Mouse (Mus musculus): Measurements from ENCODE around the gene Gm39566. TPM values are rescaled to one million over a fixed set of nuclear protein-coding genes. Genes with fewer than 3 reads are reported as not detected.

Gene Gm39566
- polyA plus RNA-seq, 1 experiment from 2014 or later, result not detected

DNA sequence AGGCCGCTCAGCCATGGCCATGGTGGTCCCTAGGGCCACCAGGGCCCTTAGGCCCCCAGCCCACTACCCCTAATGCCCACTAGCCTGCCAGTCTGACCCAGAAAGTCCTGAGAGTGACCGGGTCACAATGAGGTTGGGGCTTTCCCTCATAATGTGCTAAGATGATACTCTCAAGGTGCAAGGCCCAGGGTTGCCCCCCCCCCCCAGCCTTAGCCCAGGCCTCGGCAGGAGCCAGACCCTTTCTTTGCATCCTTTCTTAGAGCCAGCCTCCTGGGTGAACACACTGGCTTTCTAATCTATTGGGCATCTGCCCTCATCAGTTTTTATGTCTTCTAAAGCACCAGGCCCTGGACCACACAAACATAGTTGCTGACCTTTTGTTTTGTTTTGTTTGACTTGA, 7.0 kb upstream of the Gm39566 start, which contains the start of gene Spem1:
TSS of gene Spem1 (minus strand) at position 101 of the 400 bp plus-strand sequence.
- Histone ChIP-seq H3K9me3 (ENCODE audit: control insufficient read depth) (no peaks in the 10 kb centered on the region), H3K4me3 (ENCODE audit: low read depth, low read length) (no peak within 1 kb of the TSS), H3K4me1 (replicated peaks; ENCODE audit: control insufficient read depth, insufficient read depth, low read length) (no peaks in the 10 kb centered on the region), H3K27ac (ENCODE audit: low read depth, low read length) (no peak within 1 kb of the TSS), H3K27me3 (replicated peaks; ENCODE audit: control insufficient read depth, insufficient read depth, low read length) (no peaks in the 10 kb centered on the region), H3K4me2 (replicated peaks; ENCODE audit: low read depth) (no peak within 1 kb of the TSS), H3K9ac (ENCODE audit: low read depth, low read length) (no peak within 1 kb of the TSS), H3K36me3 (ENCODE audit: control insufficient read depth, insufficient read depth) (peaks cover 15% of the 10 kb centered on the region; the same call in 1 of the 2 replicates)
- no peak for ATAC-seq
- TF ChIP-seq CTCF (IDR thresholded peaks at IDR 0.05; ENCODE audit: low read depth), result no peak
- 81% methylated on average over 3 of the region's 3 CpGs for WGBS

DNA sequence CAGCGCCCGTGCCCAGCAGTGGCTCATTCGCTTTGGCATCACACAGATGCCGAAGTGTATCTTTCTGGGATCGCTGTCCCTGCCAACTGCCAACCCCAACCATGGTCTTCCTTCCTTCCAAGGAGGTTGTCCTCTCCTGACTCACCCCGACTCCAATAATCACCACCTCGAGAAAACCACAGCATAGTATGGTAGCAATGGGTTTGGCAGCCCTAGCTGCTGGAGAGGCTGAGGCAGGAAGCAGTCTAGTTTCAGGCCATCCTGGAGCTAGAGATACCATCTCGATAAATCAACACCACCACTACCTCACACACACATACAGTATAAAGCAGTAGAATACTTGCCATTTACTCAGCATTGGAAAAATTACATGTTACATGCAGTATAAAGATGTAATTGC, 3.8 kb upstream of the Gm39566 start:
- Histone ChIP-seq H3K4me2 (replicated peaks; ENCODE audit: low read depth) (no peak overlapping the region), H3K9ac (ENCODE audit: low read depth, low read length) (no peak overlapping the region), H3K36me3 (ENCODE audit: control insufficient read depth, insufficient read depth) (no peaks in the 10 kb centered on the region), H3K9me3 (ENCODE audit: control insufficient read depth) (no peaks in the 10 kb centered on the region), H3K4me3 (ENCODE audit: low read depth, low read length) (no peak overlapping the region), H3K27me3 (replicated peaks; ENCODE audit: control insufficient read depth, insufficient read depth, low read length) (no peaks in the 10 kb centered on the region), H3K27ac (ENCODE audit: low read depth, low read length) (no peak overlapping the region), H3K4me1 (replicated peaks; ENCODE audit: control insufficient read depth, insufficient read depth, low read length) (no peaks in the 10 kb centered on the region)
- TF ChIP-seq CTCF (IDR thresholded peaks at IDR 0.05; ENCODE audit: low read depth), result no peak
- no peak for ATAC-seq
- WGBS, result 91% methylated on average over 8 of the region's 8 CpGs

- Histone ChIP-seq H3K36me3 (ENCODE audit: control insufficient read depth, insufficient read depth) (no peaks in the 10 kb centered on the region), H3K9ac (ENCODE audit: low read depth, low read length) (no peak within 1 kb of the TSS), H3K4me1 (replicated peaks; ENCODE audit: control insufficient read depth, insufficient read depth, low read length) (no peaks in the 10 kb centered on the region), H3K4me2 (replicated peaks; ENCODE audit: low read depth) (no peak within 1 kb of the TSS), H3K27ac (ENCODE audit: low read depth, low read length) (no peak within 1 kb of the TSS), H3K9me3 (ENCODE audit: control insufficient read depth) (no peaks in the 10 kb centered on the region), H3K27me3 (replicated peaks; ENCODE audit: control insufficient read depth, insufficient read depth, low read length) (no peaks in the 10 kb centered on the region), H3K4me3 (ENCODE audit: low read depth, low read length) (no peak within 1 kb of the TSS)
- 83% methylated on average over 2 of the region's 2 CpGs for WGBS
- no peak for TF ChIP-seq CTCF (IDR thresholded peaks at IDR 0.05; ENCODE audit: low read depth)
- no peak for ATAC-seq
Observed at GRCm38 (mm10) chr11:69818365-69818764, 3.3 kb upstream of the Gm39566 start, which contains the start of gene Spem2. Gene Spem2 (minus strand): TSS chr11:69818465.

GRCm38 (mm10) chr11:69816520-69816919, 1.4 kb upstream of the Gm39566 start:
- H3K36me3 ChIP-seq (ENCODE audit: control insufficient read depth, insufficient read depth), result no peaks in the 10 kb centered on the region
- H3K27me3 ChIP-seq (replicated peaks; ENCODE audit: control insufficient read depth, insufficient read depth, low read length), result no peaks in the 10 kb centered on the region
- H3K9ac ChIP-seq (ENCODE audit: low read depth, low read length), result no peak overlapping the region
- 60% methylated on average over 12 of the region's 12 CpGs for WGBS
- no peak for TF ChIP-seq CTCF (IDR thresholded peaks at IDR 0.05; ENCODE audit: low read depth)
- no peak overlapping the region for H3K27ac ChIP-seq (ENCODE audit: low read depth, low read length)
- H3K9me3 ChIP-seq (ENCODE audit: control insufficient read depth), result no peaks in the 10 kb centered on the region
- H3K4me1 ChIP-seq (replicated peaks; ENCODE audit: control insufficient read depth, insufficient read depth, low read length), result no peaks in the 10 kb centered on the region
- no peak overlapping the region; the same call in 1 of the 2 replicates for H3K4me2 ChIP-seq (replicated peaks; ENCODE audit: low read depth)
- ATAC-seq, result peak; percentile 85
- no peak overlapping the region for H3K4me3 ChIP-seq (ENCODE audit: low read depth, low read length)

DNA sequence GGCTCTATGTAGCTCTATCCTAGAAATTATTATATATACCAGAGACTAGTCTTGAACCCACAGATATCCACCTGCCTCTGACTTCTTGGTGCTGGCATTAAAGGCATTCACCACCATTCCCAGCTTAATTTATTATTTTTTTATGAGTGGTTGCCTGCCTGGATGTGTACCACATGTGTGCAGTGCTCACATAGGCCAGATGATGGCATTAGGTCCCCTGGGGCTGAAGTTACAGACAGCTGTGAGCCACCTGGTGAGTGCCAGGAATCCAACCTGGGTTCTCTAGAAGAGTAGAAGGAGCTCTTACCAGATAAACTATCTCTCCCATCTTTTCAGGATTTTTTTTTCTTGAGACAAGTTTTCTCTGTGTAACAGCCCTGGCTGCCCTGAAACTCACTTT, 4.8 kb downstream of the Gm39566 start:
- no peak overlapping the region for H3K9ac ChIP-seq (ENCODE audit: low read depth, low read length)
- H3K4me1 ChIP-seq (replicated peaks; ENCODE audit: control insufficient read depth, insufficient read depth, low read length), result no peaks in the 10 kb centered on the region
- ATAC-seq, result no peak
- H3K27ac ChIP-seq (ENCODE audit: low read depth, low read length), result no peak overlapping the region
- H3K36me3 ChIP-seq (ENCODE audit: control insufficient read depth, insufficient read depth), result no peaks in the 10 kb centered on the region
- H3K9me3 ChIP-seq (ENCODE audit: control insufficient read depth), result no peaks in the 10 kb centered on the region
- 0 out of 2 replicates have a peak, but pooled peaks have one; percentile 16 for TF ChIP-seq CTCF (IDR thresholded peaks at IDR 0.05; ENCODE audit: low read depth)
- H3K27me3 ChIP-seq (replicated peaks; ENCODE audit: control insufficient read depth, insufficient read depth, low read length), result no peaks in the 10 kb centered on the region
- H3K4me3 ChIP-seq (ENCODE audit: low read depth, low read length), result no peak overlapping the region
- H3K4me2 ChIP-seq (replicated peaks; ENCODE audit: low read depth), result no peak overlapping the region

DNA sequence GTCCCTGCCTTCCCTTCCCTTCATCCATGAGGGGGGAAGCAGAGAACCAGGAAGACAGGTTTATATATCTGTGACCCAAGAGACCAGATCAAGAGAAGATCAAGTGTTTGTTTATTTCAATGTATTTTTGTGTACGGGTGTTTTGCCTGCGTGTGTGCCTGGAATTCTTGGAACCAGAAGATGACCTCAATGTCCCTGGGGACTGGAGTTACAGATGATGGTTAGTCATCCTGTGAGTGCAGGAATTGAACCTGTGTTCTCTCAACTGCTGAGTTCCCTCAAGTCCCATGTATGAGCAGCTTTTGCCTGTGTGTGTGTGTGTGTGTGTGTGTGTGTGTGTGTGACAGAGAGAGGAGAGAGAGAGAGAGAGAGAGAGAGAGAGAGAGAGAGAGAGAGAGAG, 7.5 kb downstream of the Gm39566 start:
- 55% methylated on average over 2 of the region's 2 CpGs for WGBS
- no peaks in the 10 kb centered on the region for H3K27me3 ChIP-seq (replicated peaks; ENCODE audit: control insufficient read depth, insufficient read depth, low read length)
- H3K4me2 ChIP-seq (replicated peaks; ENCODE audit: low read depth), result no peak overlapping the region
- H3K9me3 ChIP-seq (ENCODE audit: control insufficient read depth), result no peaks in the 10 kb centered on the region
- no peaks in the 10 kb centered on the region for H3K36me3 ChIP-seq (ENCODE audit: control insufficient read depth, insufficient read depth)
- no peak overlapping the region for H3K9ac ChIP-seq (ENCODE audit: low read depth, low read length)
- no peaks in the 10 kb centered on the region for H3K4me1 ChIP-seq (replicated peaks; ENCODE audit: control insufficient read depth, insufficient read depth, low read length)
- H3K4me3 ChIP-seq (ENCODE audit: low read depth, low read length), result no peak overlapping the region
- H3K27ac ChIP-seq (ENCODE audit: low read depth, low read length), result no peak overlapping the region
- no peak for ATAC-seq
- no peak for TF ChIP-seq CTCF (IDR thresholded peaks at IDR 0.05; ENCODE audit: low read depth)

GRCm38 (mm10) chr11:69806378-69806777, 8.7 kb downstream of the Gm39566 start:
- Histone ChIP-seq H3K9me3 (ENCODE audit: control insufficient read depth) (no peaks in the 10 kb centered on the region), H3K4me2 (replicated peaks; ENCODE audit: low read depth) (no peak overlapping the region), H3K9ac (ENCODE audit: low read depth, low read length) (no peak overlapping the region), H3K4me1 (replicated peaks; ENCODE audit: control insufficient read depth, insufficient read depth, low read length) (peaks cover 4% of the 10 kb centered on the region; the same call in 1 of the 2 replicates), H3K27me3 (replicated peaks; ENCODE audit: control insufficient read depth, insufficient read depth, low read length) (0 out of 2 replicates have a peak, but pooled peaks cover 2% of the 10 kb centered on the region), H3K4me3 (ENCODE audit: low read depth, low read length) (no peak overlapping the region), H3K27ac (ENCODE audit: low read depth, low read length) (no peak overlapping the region), H3K36me3 (ENCODE audit: control insufficient read depth, insufficient read depth) (no peaks in the 10 kb centered on the region)
- WGBS, result 83% methylated on average over 4 of the region's 4 CpGs
- ATAC-seq, result no peak
- peak; percentile 39 for TF ChIP-seq CTCF (IDR thresholded peaks at IDR 0.05; ENCODE audit: low read depth)
